Mouse (Mus musculus) neural tube, embryonic 11.5 days (tissue): ENCODE data around the gene Sec14l1. TPM values are rescaled to one million over a fixed set of nuclear protein-coding genes. Genes with fewer than 3 reads are reported as not detected.

Experiments used
- ATAC-seq: fragments of 200-750 bp; cut with Nextera tagmentation; 2 replicates; pipeline ENCODE4 v1.8.0; 2017; ENCODE audit warnings: moderate number of reproducible peaks, mild to moderate bottlenecking, moderate TSS enrichment, moderate library complexity; ENCODE audit not compliant: insufficient read depth, low FRiP score, low TSS enrichment
- DNase-seq: peaks from one replicate; pipeline ENCODE4 v3.0.0-alpha.2; 2015; ENCODE audit warnings: low spot score
- H3K27ac ChIP-seq: fragments of 300-500 bp; sonication (generic); 2 replicates; pipeline ENCODE4 v1.5.1; 2014; ENCODE audit warnings: low read depth, mild to moderate bottlenecking, low read length
- H3K27me3 ChIP-seq: fragments of 300-500 bp; sonication (generic); 2 replicates; pipeline ENCODE4 v1.6.1; 2014; ENCODE audit warnings: mild to moderate bottlenecking, low read length, mixed read lengths; ENCODE audit not compliant: control insufficient read depth, insufficient read depth
- H3K36me3 ChIP-seq: fragments of 300-500 bp; sonication (generic); 2 replicates; pipeline ENCODE4 v1.6.1; 2014; ENCODE audit warnings: mild to moderate bottlenecking, low read length, moderate library complexity, mixed read lengths; ENCODE audit not compliant: control insufficient read depth, insufficient read depth
- H3K4me1 ChIP-seq: fragments of 300-500 bp; sonication (generic); 2 replicates; pipeline ENCODE4 v1.6.1; 2014; ENCODE audit warnings: low read length, mixed read lengths; ENCODE audit not compliant: control insufficient read depth, insufficient read depth
- H3K4me2 ChIP-seq: fragments of 300-500 bp; sonication (generic); 2 replicates; pipeline ENCODE4 v1.6.1; 2014; ENCODE audit warnings: low read depth, mild to moderate bottlenecking, moderate library complexity
- H3K4me3 ChIP-seq: fragments of 300-500 bp; sonication (generic); 2 replicates; pipeline ENCODE4 v1.5.1; 2014; ENCODE audit warnings: low read depth, low read length
- H3K9ac ChIP-seq: fragments of 300-500 bp; sonication (generic); 2 replicates; pipeline ENCODE4 v1.6.1; 2014; ENCODE audit warnings: mild to moderate bottlenecking, low read length
- H3K9me3 ChIP-seq: fragments of 300-500 bp; sonication (generic); 2 replicates; pipeline ENCODE4 v1.6.1; 2016; ENCODE audit warnings: low read length; ENCODE audit not compliant: control insufficient read depth
- WGBS: fragments of 180-500 bp; shearing (Covaris S2); extraction: QIAGEN DNeasy Blood & Tissue Kit; methylation state at CpG from one replicate; pipeline ENCODE4 v1.1.7; 2014; 5-methylcytosine and 5-hydroxymethylcytosine counted together
- polyA plus RNA-seq: library from polyadenylated mRNA; unstranded; fragments of >200 nt; fragmentation: Nextera tagmentation; extraction: Ambion mirVana; gene quantifications from 2 replicates; pipeline ENCODE4 v1.2.1, GENCODE M21; 2014

Gene Sec14l1
- polyA plus RNA-seq, 1 experiment from 2014 or later = 44.2 TPM

DNA sequence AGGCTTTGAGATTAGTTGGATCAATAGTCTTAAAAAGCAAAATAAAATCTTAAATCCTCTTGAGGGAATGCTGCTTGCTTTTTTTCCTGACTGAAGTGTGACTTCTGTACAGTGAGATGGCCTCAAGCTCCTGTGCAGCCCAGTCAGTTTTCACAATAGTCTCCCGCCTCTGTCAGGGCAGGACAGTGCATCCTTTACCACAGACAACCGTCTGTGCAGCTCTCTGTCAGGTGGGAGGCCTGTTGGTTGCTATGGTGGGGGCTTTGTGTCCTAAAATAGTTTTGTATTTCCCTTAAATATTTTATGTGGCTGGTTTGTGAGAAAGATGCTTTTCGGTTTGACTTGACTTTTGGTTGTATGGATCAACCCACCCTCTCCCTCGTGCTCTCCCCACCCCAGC is 3.3 kb downstream of the Sec14l1 start:
- Histone ChIP-seq H3K9ac (0 out of 2 replicates have a peak overlapping the region, but pooled peaks have one; percentile 37), H3K4me3 (no peak overlapping the region)

DNA sequence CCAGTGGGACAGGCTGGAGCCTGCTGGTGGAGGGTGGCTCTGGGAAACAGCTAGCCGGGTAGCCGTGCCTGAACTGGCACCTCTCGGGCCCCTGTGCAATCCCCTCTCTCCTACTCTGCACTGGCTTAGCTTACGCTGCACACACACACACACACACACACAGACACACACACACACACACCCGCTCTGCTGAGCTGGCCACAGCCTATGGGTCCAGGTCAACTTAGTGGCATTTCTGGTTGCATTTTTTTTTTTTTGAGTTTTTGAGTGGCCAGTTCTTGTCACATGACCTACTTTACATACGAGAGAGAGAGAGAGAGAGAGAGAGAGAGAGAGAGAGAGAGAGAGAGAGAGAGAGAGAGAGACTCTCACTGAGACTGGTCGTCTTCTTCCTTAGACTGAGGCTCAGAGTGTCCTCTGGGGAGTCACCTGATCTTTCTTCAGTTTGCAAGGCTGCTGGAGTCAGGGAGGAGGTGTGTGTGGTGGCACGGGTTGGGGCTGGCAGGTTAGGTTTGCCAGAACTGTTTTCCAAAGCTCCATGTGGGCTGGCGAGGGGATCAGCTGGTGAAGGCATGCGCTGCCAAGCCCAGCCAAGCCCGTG is 3.9 kb downstream of the Sec14l1 start:
- 0 out of 2 replicates have a peak overlapping the region, but pooled peaks have one; percentile 37 for H3K9ac ChIP-seq
- H3K36me3 ChIP-seq = no peaks in the 10 kb centered on the region; the same call in 1 of the 2 replicates
- H3K27me3 ChIP-seq = no peaks in the 10 kb centered on the region
- H3K4me3 ChIP-seq = no peak overlapping the region
- H3K4me2 ChIP-seq = no peak overlapping the region
- H3K27ac ChIP-seq = 0 out of 2 replicates have a peak overlapping the region, but pooled peaks have one; percentile 14
- DNase-seq = no peak
- H3K4me1 ChIP-seq = peaks cover 37% of the 10 kb centered on the region
- no peaks in the 10 kb centered on the region for H3K9me3 ChIP-seq
- ATAC-seq = no peak
- WGBS = 54% methylated on average over 10 of the region's 11 CpGs

More for the DNA sequence above, 3.3 kb downstream of the Sec14l1 start:
- H3K4me2 ChIP-seq = no peak overlapping the region
- 73% methylated on average over 4 of the region's 4 CpGs for WGBS
- H3K9me3 ChIP-seq = no peaks in the 10 kb centered on the region
- H3K36me3 ChIP-seq = no peaks in the 10 kb centered on the region; the same call in 1 of the 2 replicates
- H3K4me1 ChIP-seq = peaks cover 37% of the 10 kb centered on the region
- ATAC-seq (no peak), DNase-seq (no peak)
- 0 out of 2 replicates have a peak overlapping the region, but pooled peaks have one; percentile 14 for H3K27ac ChIP-seq
- no peaks in the 10 kb centered on the region for H3K27me3 ChIP-seq

DNA sequence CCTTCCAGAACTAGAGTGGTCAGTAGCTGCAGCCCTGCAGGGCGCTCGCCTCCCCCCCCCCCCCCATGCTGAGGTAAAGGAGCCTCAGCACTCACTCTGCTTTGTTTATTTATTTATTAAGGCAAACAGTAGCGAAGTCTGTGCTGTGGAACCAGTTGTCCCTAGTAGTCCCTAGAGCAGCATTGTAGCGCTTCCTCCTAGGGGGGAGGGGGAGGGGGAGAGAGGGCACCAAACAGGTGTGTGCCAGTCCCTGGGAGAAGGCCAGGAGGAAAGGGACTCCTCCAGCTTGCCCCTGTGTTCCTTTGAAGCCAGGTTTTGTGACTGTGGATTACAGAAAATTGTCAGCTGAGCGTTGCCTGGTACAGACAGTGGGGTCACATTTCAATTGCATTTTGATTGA is 4.8 kb downstream of the Sec14l1 start:
- no peak overlapping the region for H3K4me3 ChIP-seq
- no peak overlapping the region for H3K9ac ChIP-seq
- 53% methylated on average over 4 of the region's 5 CpGs for WGBS
- ATAC-seq (no peak), DNase-seq (no peak)
- H3K9me3 ChIP-seq = no peaks in the 10 kb centered on the region
- H3K4me1 ChIP-seq = peaks cover 37% of the 10 kb centered on the region
- no peak overlapping the region for H3K4me2 ChIP-seq
- no peaks in the 10 kb centered on the region for H3K27me3 ChIP-seq
- no peak overlapping the region for H3K27ac ChIP-seq
- no peaks in the 10 kb centered on the region; the same call in 1 of the 2 replicates for H3K36me3 ChIP-seq

DNA sequence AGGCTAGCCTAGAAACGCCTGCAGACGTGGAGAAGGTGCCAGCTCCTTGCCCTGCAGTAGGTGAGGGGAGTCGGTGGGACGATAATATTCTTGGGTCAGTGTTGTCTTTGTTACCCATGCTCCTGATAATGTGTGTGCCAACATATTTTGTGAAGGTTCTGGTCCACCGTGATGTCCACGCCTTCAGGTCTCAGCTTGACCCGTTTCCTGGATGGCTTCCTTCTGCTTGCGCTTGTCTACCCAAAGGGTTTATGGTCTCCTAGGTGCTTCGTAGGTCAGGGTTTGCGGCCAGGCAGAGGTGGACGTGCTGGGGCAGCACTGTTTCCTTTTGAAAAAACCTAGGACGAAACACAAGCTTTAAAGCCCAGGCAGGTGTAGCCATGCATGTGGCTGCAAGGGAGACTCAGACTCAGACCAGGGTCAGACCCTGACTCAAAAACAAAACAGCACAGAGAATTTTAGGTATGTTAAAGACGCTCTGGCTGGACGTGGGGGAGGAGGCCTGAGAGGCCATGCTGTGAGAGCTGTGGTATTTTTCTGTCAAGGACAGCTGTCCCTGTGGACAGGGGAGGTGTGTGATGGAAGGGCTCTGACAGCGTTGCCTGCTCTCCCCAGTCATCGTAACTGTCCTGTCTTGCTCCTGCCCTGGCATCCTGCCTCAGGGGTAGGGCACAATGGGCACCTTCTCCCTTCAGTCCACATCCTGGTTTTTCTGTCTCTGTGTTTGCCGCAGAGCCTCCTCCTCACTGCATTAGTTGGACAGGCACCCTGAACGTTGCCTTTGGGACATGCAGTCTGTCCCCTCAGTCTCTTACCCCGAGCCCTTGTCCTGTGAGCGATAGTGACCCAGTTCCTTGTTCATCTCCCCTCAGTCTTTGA is 5.6 kb downstream of the Sec14l1 start:
- H3K9me3 ChIP-seq = no peaks in the 10 kb centered on the region
- H3K27ac ChIP-seq = peak overlapping the region; percentile 60; the same call in 1 of the 2 replicates
- no peak overlapping the region for H3K4me2 ChIP-seq
- WGBS = 50% methylated on average over 20 of the region's 20 CpGs
- DNase-seq (no peak), ATAC-seq (no peak)
- peak overlapping the region; percentile 22; the same call in 1 of the 2 replicates for H3K9ac ChIP-seq
- H3K27me3 ChIP-seq = no peaks in the 10 kb centered on the region
- H3K4me1 ChIP-seq = peaks cover 37% of the 10 kb centered on the region
- no peak overlapping the region for H3K4me3 ChIP-seq
- H3K36me3 ChIP-seq = no peaks in the 10 kb centered on the region; the same call in 1 of the 2 replicates

DNA sequence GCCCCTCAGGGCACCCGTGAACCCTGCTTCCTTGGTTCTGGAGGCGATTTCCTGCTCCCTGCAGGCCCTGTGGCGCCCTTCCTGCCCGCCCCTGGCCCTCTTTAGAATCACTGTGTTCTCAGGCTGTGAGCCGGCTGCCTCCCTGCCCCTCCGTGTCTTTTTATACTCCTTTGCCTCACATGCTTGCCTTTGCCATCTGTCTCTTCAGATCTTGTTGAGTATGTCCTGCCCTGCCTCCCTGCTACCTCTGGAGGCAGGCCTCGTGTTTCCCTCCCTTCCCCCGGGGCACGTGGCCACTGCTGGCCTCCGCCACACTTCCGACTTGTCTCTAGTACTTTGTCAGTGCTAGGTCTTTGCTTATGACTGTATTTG is 6.2 kb downstream of the Sec14l1 start:
- peak overlapping the region; percentile 22; the same call in 1 of the 2 replicates for H3K9ac ChIP-seq
- no peak overlapping the region for H3K4me2 ChIP-seq
- peaks cover 34% of the 10 kb centered on the region for H3K4me1 ChIP-seq
- no peaks in the 10 kb centered on the region; the same call in 1 of the 2 replicates for H3K36me3 ChIP-seq
- 36% methylated on average over 11 of the region's 11 CpGs for WGBS
- DNase-seq = no peak
- no peak overlapping the region for H3K4me3 ChIP-seq
- peak overlapping the region; percentile 60; the same call in 1 of the 2 replicates for H3K27ac ChIP-seq
- no peaks in the 10 kb centered on the region for H3K9me3 ChIP-seq
- H3K27me3 ChIP-seq = no peaks in the 10 kb centered on the region
- no peak for ATAC-seq

DNA sequence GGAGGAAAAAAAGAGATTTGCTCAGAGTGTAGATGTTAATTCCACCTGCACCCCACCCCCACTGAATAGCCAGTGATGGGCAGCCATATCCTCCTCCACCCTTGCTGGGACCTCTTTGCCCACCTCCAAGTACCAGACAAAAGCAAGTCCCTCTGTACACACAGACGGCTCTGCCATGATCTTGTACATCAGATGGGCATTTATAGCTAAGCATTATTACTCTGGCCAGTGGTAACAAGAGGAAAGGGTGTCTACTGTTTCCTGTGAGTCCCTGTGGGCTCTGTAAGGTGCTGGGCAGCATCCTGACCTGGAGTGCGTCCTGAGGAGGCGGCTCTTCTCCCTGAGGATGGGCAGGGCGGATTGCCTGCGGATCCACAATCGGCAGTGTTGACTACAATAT is 7.0 kb downstream of the Sec14l1 start:
- no peak overlapping the region for H3K27ac ChIP-seq

DNA sequence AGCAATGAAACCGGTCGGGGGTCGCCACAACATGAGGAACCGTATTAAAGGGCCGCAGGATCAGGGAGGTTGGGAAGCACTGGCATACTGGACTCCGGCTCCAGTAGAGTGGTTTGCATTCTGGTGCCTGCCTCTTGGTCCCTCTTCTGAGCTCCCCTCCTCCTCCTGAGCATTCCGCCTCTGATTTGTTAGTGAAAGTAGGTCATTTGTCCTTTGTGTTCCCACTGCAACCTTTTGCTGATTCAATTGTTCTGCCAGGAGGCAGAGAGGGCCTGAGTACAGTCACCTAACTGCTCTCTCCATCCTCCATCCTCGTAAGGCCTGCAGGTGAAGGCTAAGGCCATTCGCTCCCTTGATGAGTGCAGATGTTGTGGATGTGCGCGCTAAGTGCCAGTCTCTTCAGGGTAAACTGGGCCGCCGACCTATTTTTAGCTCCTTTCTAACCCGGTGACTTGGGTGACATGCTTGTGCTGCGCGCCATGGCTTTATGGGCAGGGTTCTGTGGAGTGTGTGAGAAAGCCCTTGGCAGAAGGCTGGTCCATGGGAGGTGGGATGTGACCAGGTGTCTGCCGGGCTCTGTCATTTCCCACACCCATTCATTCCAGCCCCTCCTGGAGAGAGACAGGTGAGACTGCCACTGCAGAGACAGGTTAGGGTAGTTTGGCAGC is 8.6 kb downstream of the Sec14l1 start:
- Histone ChIP-seq H3K9ac (no peak overlapping the region), H3K9me3 (no peaks in the 10 kb centered on the region), H3K27ac (no peak overlapping the region), H3K4me1 (peaks cover 20% of the 10 kb centered on the region), H3K27me3 (no peaks in the 10 kb centered on the region), H3K4me2 (no peak overlapping the region), H3K36me3 (no peaks in the 10 kb centered on the region), H3K4me3 (no peak overlapping the region)
- no peak for ATAC-seq
- 89% methylated on average over 17 of the region's 17 CpGs for WGBS
- no peak for DNase-seq

More for the DNA sequence above, 7.0 kb downstream of the Sec14l1 start:
- Histone ChIP-seq H3K36me3 (no peaks in the 10 kb centered on the region; the same call in 1 of the 2 replicates), H3K4me3 (no peak overlapping the region), H3K4me1 (peaks cover 30% of the 10 kb centered on the region), H3K9ac (no peak overlapping the region), H3K9me3 (no peaks in the 10 kb centered on the region), H3K27me3 (no peaks in the 10 kb centered on the region), H3K4me2 (no peak overlapping the region)
- no peak for DNase-seq
- ATAC-seq = no peak
- 88% methylated on average over 6 of the region's 6 CpGs for WGBS

DNA sequence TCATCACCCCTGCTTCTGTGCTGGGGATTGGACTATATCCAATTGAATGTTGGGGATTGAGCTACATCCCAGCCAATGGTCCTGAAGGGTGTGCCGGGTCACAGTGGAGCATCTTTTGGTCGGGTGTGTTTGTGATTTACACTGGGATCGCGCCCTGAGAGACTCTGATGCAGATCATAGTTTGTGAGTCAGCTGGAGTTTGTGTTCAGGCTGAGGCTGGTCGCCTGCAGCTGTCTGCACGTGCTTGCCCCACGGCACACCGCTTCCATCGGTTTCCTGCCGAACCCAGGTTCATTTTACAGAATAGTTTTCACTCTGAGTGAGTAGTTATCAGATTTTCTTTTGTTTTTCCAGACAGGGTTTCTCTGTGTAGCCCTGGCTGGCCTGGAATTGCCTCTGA is 9.6 kb downstream of the Sec14l1 start:
- Histone ChIP-seq H3K36me3 (no peaks in the 10 kb centered on the region), H3K9me3 (no peaks in the 10 kb centered on the region), H3K27ac (no peak overlapping the region), H3K4me2 (no peak overlapping the region), H3K4me1 (peaks cover 16% of the 10 kb centered on the region), H3K27me3 (no peaks in the 10 kb centered on the region), H3K4me3 (no peak overlapping the region), H3K9ac (no peak overlapping the region)
- 78% methylated on average over 10 of the region's 10 CpGs for WGBS
- ATAC-seq (no peak), DNase-seq (no peak)
